Mouse (Mus musculus) myocyte (in vitro differentiated cells): ENCODE results near the gene Krt82. TPM values are rescaled to one million over a fixed set of nuclear protein-coding genes. Genes with fewer than 3 reads are reported as not detected.
"Not testable (repeated sequence)": the region's sequence is repeated elsewhere in the genome, so short reads cannot be mapped to it uniquely, and the experiment has no call there.

Experiments used
- H3K27me3 ChIP-seq: one replicate; pipeline ENCODE4 v1.6.1; 2011; ENCODE audit not compliant: control insufficient read depth, insufficient read depth, insufficient read length
- H3K36me3 ChIP-seq: one replicate; pipeline ENCODE4 v1.6.1; 2011; ENCODE audit not compliant: control insufficient read depth, insufficient read depth
- H3K4me2 ChIP-seq: one replicate; pipeline ENCODE4 v1.6.1; 2011; ENCODE audit warnings: low read depth, control low read depth
- H3K4me3 ChIP-seq: one replicate; pipeline ENCODE4 v1.5.1; 2011; ENCODE audit warnings: mild to moderate bottlenecking, control low read depth, moderate library complexity
- H3K79me2 ChIP-seq: one replicate; pipeline ENCODE4 v1.6.1; 2011; ENCODE audit not compliant: control insufficient read depth, insufficient read depth
- H3ac ChIP-seq: one replicate; pipeline ENCODE4 v1.6.1; 2011; ENCODE audit not compliant: control insufficient read depth, insufficient read length
- CEBPB ChIP-seq: IDR thresholded peaks from 2 replicates; pipeline ENCODE4 v1.6.1; 2011; ENCODE audit warnings: mild to moderate bottlenecking, moderate library complexity; ENCODE audit not compliant: poor library complexity, insufficient read depth, severe bottlenecking
- E2F4 ChIP-seq: IDR thresholded peaks from one replicate; pipeline ENCODE4 v1.6.1; 2011; ENCODE audit warnings: mild to moderate bottlenecking, control low read depth, moderate library complexity; ENCODE audit not compliant: insufficient read depth
- MAX ChIP-seq: IDR thresholded peaks from one replicate; pipeline ENCODE4 v1.6.1; 2011; ENCODE audit warnings: low read depth, mild to moderate bottlenecking, control low read depth
- MYOD1 ChIP-seq, 3 experiments: IDR thresholded peaks; one replicate each; pipeline ENCODE4 v1.6.1; 2011; ENCODE audit warnings: control low read depth in 2 of 3, low read depth in 2 of 3, mild to moderate bottlenecking in 2 of 3, moderate library complexity in 1 of 3; ENCODE audit not compliant: insufficient read length in 2 of 3, control insufficient read depth in 1 of 3
- MYOG ChIP-seq, 3 experiments: IDR thresholded peaks; one replicate each; pipeline ENCODE4 v1.6.1; 2011; ENCODE audit warnings: control low read depth in 2 of 3, low read depth in 2 of 3, mild to moderate bottlenecking in 2 of 3; ENCODE audit not compliant: insufficient read length in 2 of 3, control insufficient read depth in 1 of 3, insufficient read depth in 1 of 3
- POLR2A ChIP-seq: IDR thresholded peaks from one replicate; pipeline ENCODE4 v1.6.1; 2011; ENCODE audit warnings: low read depth, mild to moderate bottlenecking, control low read depth, moderate library complexity; ENCODE audit not compliant: insufficient read length
- POLR2AphosphoS2 ChIP-seq: IDR thresholded peaks from one replicate; pipeline ENCODE4 v1.6.1; 2011; ENCODE audit warnings: low read depth, control low read depth; ENCODE audit not compliant: insufficient read length
- REST ChIP-seq: IDR thresholded peaks from one replicate; pipeline ENCODE4 v1.6.1; 2011; ENCODE audit warnings: mild to moderate bottlenecking, control low read depth, moderate library complexity; ENCODE audit not compliant: insufficient read depth, insufficient read length
- SRF ChIP-seq: IDR thresholded peaks from one replicate; pipeline ENCODE4 v1.6.1; 2011; ENCODE audit warnings: low read depth; ENCODE audit not compliant: control insufficient read depth, insufficient read length
- TCF12 ChIP-seq: IDR thresholded peaks from one replicate; pipeline ENCODE4 v1.6.1; 2011; ENCODE audit warnings: mild to moderate bottlenecking, control low read depth; ENCODE audit not compliant: poor library complexity, insufficient read depth, severe bottlenecking
- TCF3 ChIP-seq: IDR thresholded peaks from one replicate; pipeline ENCODE4 v1.6.1; 2011; ENCODE audit warnings: low read depth, control low read depth; ENCODE audit not compliant: insufficient read length
- USF1 ChIP-seq: IDR thresholded peaks from one replicate; pipeline ENCODE4 v1.6.1; 2011; ENCODE audit warnings: low read depth, mild to moderate bottlenecking, control low read depth, moderate library complexity
- polyA plus RNA-seq: library from polyadenylated mRNA; unstranded; fragments of >200 nt; fragmentation: generic; extraction: Trizol; gene quantifications from one replicate; pipeline ENCODE4 v1.2.1, GENCODE M21; 2012; ENCODE audit warnings: missing spikeins

Gene Krt82
- polyA plus RNA-seq, 1 experiment = not detected

DNA sequence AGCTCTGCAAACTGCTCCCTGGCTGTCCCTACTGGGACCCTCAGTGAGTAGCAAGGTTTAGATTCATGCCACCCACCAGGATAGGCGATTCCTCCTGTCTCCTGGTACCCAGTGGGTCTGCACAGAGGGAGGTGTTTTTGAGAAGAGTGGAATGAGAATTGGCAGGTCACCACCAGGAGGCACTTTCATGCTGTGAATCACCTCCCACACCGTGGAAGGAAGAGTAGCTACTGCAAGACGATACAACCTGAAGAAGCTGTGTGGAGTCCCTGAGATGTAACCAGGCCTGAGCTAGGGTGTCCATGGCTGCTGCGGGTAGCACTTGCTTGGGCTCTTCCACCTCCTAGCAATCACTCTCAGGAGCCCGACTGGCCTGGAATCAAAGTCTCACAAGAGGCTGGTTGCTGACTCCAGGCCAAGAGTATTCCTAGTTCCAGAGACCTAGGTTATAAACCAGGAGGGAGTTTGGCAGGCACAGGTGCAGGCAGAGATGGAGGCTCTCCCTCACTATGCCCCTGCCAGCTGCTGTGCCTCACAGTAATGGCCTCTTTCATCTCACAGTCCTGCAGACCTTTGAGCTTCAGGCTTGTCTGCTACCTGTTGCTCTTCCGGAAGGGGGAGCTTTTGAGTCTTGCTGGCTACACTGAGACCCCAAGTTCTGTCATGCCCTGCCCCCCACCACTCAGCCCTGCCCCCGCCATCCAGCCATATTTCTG is 12.4 kb downstream of the Krt82 start:
- no peaks in the 10 kb centered on the region for H3K79me2 ChIP-seq
- no peak overlapping the region for H3K4me2 ChIP-seq
- no peak overlapping the region for H3K4me3 ChIP-seq
- TF ChIP-seq E2F4 = no peak
- no peak for TF ChIP-seq MAX
- TF ChIP-seq TCF3 = no peak
- H3ac ChIP-seq = no peak overlapping the region
- peaks cover 41% of the 10 kb centered on the region for H3K27me3 ChIP-seq
- no peaks in the 10 kb centered on the region for H3K36me3 ChIP-seq

GRCm38 (mm10) chr15:101536054-101536850 is 14.2 kb downstream of the Krt82 start:
- no peak overlapping the region for H3ac ChIP-seq
- H3K4me3 ChIP-seq = no peak overlapping the region
- no peaks in the 10 kb centered on the region for H3K79me2 ChIP-seq
- no peak overlapping the region for H3K4me2 ChIP-seq
- H3K27me3 ChIP-seq = peaks cover 39% of the 10 kb centered on the region
- H3K36me3 ChIP-seq = no peaks in the 10 kb centered on the region
- TF ChIP-seq E2F4 = no peak
- TF ChIP-seq TCF12 = no peak
- no peak for TF ChIP-seq MYOD1 (IDR thresholded peaks at IDR 0.05; ENCODE audit: control insufficient read depth in 1 of 3, insufficient read length in 2 of 3, low read depth in 2 of 3)
- no peak for TF ChIP-seq MAX
- no peak for TF ChIP-seq POLR2A
- TF ChIP-seq POLR2AphosphoS2 = no peak
- TF ChIP-seq TCF3 = no peak
- no peak for TF ChIP-seq CEBPB

- H3K4me2 ChIP-seq = no peak within 1 kb of the TSS
- TF ChIP-seq MAX (no peak), MYOD1 (IDR thresholded peaks at IDR 0.05; ENCODE audit: control insufficient read depth in 1 of 3, insufficient read length in 2 of 3, low read depth in 2 of 3) (no peak), REST (no peak), POLR2AphosphoS2 (no peak), SRF (no peak), USF1 (no peak)
- H3K36me3 ChIP-seq = no peaks in the 10 kb centered on the region
- no peak within 1 kb of the TSS for H3ac ChIP-seq
- peaks cover 59% of the 10 kb centered on the region for H3K27me3 ChIP-seq
- no peaks in the 10 kb centered on the region for H3K79me2 ChIP-seq
- no peak within 1 kb of the TSS for H3K4me3 ChIP-seq
These were observed 17.7 kb downstream of the Krt82 start, which contains the start of gene Krt84 for GRCm38 (mm10) chr15:101532720-101533119. Krt84 (minus strand) TSS chr15:101532820.

DNA sequence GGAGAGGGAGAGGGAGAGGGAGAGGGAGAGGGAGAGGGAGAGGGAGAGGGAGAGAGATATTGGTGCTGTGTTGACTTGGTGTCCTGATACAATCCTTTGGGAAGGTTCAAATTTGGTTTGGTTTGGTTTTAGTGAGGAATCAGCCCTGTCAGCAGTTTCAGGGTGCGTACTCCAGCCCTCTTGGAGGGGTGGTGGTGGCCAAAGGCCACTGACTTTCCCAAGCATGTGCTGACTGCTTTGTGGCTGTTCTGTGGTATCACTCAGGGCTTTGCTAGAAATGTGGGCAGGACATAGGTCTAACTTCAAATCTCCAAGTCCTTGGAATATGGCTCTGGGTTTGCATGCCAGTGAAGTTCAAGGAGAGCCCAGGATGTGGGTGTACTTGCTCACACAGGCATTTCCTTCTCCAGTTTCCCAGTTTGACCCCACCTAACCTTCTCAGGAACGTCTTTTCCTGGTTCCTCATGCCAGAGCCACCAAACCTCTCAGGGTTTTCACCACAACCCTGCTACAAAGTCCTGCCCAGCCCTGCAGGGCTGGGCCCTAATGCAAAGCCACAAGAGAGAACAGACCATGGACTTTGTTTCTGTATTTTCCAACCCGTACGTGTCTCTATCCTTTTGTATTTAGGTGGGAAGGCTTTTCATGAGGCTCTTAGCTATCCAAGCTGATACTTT is 27.8 kb downstream of the Krt82 start:
- H3K4me2 ChIP-seq = no peak overlapping the region
- TF ChIP-seq TCF12 = no peak
- TF ChIP-seq POLR2AphosphoS2 = no peak
- TF ChIP-seq USF1 = no peak
- TF ChIP-seq MYOG (IDR thresholded peaks at IDR 0.05; ENCODE audit: control insufficient read depth in 1 of 3, insufficient read depth in 1 of 3, insufficient read length in 2 of 3, low read depth in 2 of 3) = no peak
- no peak for TF ChIP-seq REST
- TF ChIP-seq MYOD1 (IDR thresholded peaks at IDR 0.05; ENCODE audit: control insufficient read depth in 1 of 3, insufficient read length in 2 of 3, low read depth in 2 of 3) = no peak
- no peak for TF ChIP-seq E2F4
- TF ChIP-seq POLR2A = no peak
- no peak for TF ChIP-seq SRF
- no peak for TF ChIP-seq TCF3
- no peak for TF ChIP-seq MAX
- no peak for TF ChIP-seq CEBPB
- H3K27me3 ChIP-seq = peaks cover 31% of the 10 kb centered on the region
- H3ac ChIP-seq = no peak overlapping the region
- no peaks in the 10 kb centered on the region for H3K36me3 ChIP-seq
- H3K79me2 ChIP-seq = no peaks in the 10 kb centered on the region
- no peak overlapping the region for H3K4me3 ChIP-seq

- Histone ChIP-seq H3K36me3 (no peaks in the 10 kb centered on the region), H3K4me2 (no peak overlapping the region), H3K27me3 (peaks cover 5% of the 10 kb centered on the region), H3K79me2 (no peaks in the 10 kb centered on the region), H3ac (no peak overlapping the region), H3K4me3 (no peak overlapping the region)
- TF ChIP-seq MAX = no peak
- TF ChIP-seq REST = no peak
These were observed 30.7 kb downstream of the Krt82 start for GRCm38 (mm10) chr15:101519792-101520191.

GRCm38 (mm10) chr15:101517161-101517560 is 33.3 kb downstream of the Krt82 start, which contains the start of gene Gm49425:
Gm49425 (minus strand) TSS chr15:101517261.
- H3K4me3 ChIP-seq, H3K79me2 ChIP-seq, H3K4me2 ChIP-seq, H3ac ChIP-seq, H3K36me3 ChIP-seq: not testable (repeated sequence)
- H3K27me3 ChIP-seq = peaks cover 10% of the 10 kb centered on the region
